Mouse (Mus musculus): ENCODE measurements at regions not wholly inside any gene's neighbourhood (a gene's known extent, or its start where the extent isn't known, plus 50 kb on each side); places are given as distances from the start of the nearest gene placed in this dataset.

DNA sequence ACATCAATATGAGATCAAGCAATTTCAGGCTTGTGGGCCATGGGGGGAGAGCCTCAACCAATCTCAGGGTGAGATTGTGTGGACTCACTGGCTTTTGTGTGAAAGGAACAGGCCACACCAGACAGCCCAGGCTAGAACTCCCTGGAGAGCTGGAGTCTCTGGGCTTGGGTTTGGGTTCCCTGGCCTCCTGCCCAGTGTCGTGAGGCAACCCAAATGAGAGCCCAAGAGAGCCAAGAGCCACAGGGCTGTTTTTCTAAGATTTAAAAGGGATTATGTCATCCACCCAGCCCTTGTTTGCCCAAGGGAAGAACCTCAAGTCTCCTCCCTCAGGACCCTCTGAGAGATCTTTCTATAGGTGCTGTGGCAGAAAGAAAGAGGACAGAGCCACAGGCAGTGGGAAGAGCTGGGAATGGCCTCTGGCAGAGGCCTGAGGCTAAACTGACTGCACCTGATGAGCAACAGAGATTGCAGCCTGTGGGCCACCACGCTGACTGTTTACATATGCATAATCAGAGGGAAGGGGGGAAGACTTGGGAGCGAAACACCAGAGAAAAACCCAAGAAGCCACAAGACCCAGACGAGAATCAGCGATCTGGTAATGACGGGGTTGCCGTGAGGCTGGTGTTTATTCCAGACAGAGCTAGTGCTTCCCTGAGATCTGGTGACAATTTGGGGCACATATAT is 92.1 kb downstream of the Bcl2l11 start:
- Histone ChIP-seq H3K79me2 (ENCODE audit: control insufficient read depth, insufficient read depth) (no peaks in the 10 kb centered on the region), H3K27me3 (ENCODE audit: control insufficient read depth, insufficient read depth, insufficient read length) (no peaks in the 10 kb centered on the region)

GRCm38 (mm10) chr2:128218961-128219360 is 93.1 kb downstream of the Bcl2l11 start:
- Histone ChIP-seq H3K79me2 (ENCODE audit: control insufficient read depth, insufficient read depth) (no peaks in the 10 kb centered on the region), H3ac (ENCODE audit: control insufficient read depth, insufficient read length) (no peak overlapping the region), H3K4me3 (no peak overlapping the region), H3K27me3 (ENCODE audit: control insufficient read depth, insufficient read depth, insufficient read length) (no peaks in the 10 kb centered on the region), H3K4me2 (ENCODE audit: low read depth) (no peak overlapping the region), H3K36me3 (ENCODE audit: control insufficient read depth, insufficient read depth) (no peaks in the 10 kb centered on the region)
- TF ChIP-seq TCF12 (IDR thresholded peaks at IDR 0.05; ENCODE audit: insufficient read depth, poor library complexity, severe bottlenecking) (no peak), POLR2AphosphoS2 (IDR thresholded peaks at IDR 0.05; ENCODE audit: insufficient read length, low read depth) (no peak), CEBPB (IDR thresholded peaks at IDR 0.05; ENCODE audit: insufficient read depth, poor library complexity, severe bottlenecking) (no peak), TCF3 (IDR thresholded peaks at IDR 0.05; ENCODE audit: insufficient read length, low read depth) (no peak), USF1 (IDR thresholded peaks at IDR 0.05; ENCODE audit: low read depth) (no peak), MAX (IDR thresholded peaks at IDR 0.05; ENCODE audit: low read depth) (no peak), E2F4 (IDR thresholded peaks at IDR 0.05; ENCODE audit: insufficient read depth) (no peak), MYOG (IDR thresholded peaks at IDR 0.05; ENCODE audit: control insufficient read depth in 1 of 3, insufficient read depth in 1 of 3, insufficient read length in 2 of 3, low read depth in 2 of 3) (no peak), REST (IDR thresholded peaks at IDR 0.05; ENCODE audit: insufficient read depth, insufficient read length) (no peak), SRF (IDR thresholded peaks at IDR 0.05; ENCODE audit: control insufficient read depth, insufficient read length, low read depth) (no peak), MYOD1 (IDR thresholded peaks at IDR 0.05; ENCODE audit: control insufficient read depth in 1 of 3, insufficient read length in 2 of 3, low read depth in 2 of 3) (no peak), POLR2A (IDR thresholded peaks at IDR 0.05; ENCODE audit: insufficient read length, low read depth) (no peak)

More for the DNA sequence above, 92.1 kb downstream of the Bcl2l11 start:
- no peak overlapping the region for H3K4me3 ChIP-seq
- no peak overlapping the region for H3ac ChIP-seq (ENCODE audit: control insufficient read depth, insufficient read length)
- H3K36me3 ChIP-seq (ENCODE audit: control insufficient read depth, insufficient read depth): no peaks in the 10 kb centered on the region
- peak overlapping the region; percentile 53 for H3K4me2 ChIP-seq (ENCODE audit: low read depth)
- no peak for TF ChIP-seq SRF (IDR thresholded peaks at IDR 0.05; ENCODE audit: control insufficient read depth, insufficient read length, low read depth)
- TF ChIP-seq REST (IDR thresholded peaks at IDR 0.05; ENCODE audit: insufficient read depth, insufficient read length): no peak
- no peak for TF ChIP-seq MAX (IDR thresholded peaks at IDR 0.05; ENCODE audit: low read depth)
- no peak for TF ChIP-seq E2F4 (IDR thresholded peaks at IDR 0.05; ENCODE audit: insufficient read depth)
- no peak for TF ChIP-seq MYOD1 (IDR thresholded peaks at IDR 0.05; ENCODE audit: control insufficient read depth in 1 of 3, insufficient read length in 2 of 3, low read depth in 2 of 3)
- no peak for TF ChIP-seq USF1 (IDR thresholded peaks at IDR 0.05; ENCODE audit: low read depth)
- TF ChIP-seq CEBPB (IDR thresholded peaks at IDR 0.05; ENCODE audit: insufficient read depth, poor library complexity, severe bottlenecking): no peak; the same call in 1 of the 2 replicates
- TF ChIP-seq POLR2A (IDR thresholded peaks at IDR 0.05; ENCODE audit: insufficient read length, low read depth): no peak
- no peak for TF ChIP-seq MYOG (IDR thresholded peaks at IDR 0.05; ENCODE audit: control insufficient read depth in 1 of 3, insufficient read depth in 1 of 3, insufficient read length in 2 of 3, low read depth in 2 of 3)
- TF ChIP-seq POLR2AphosphoS2 (IDR thresholded peaks at IDR 0.05; ENCODE audit: insufficient read length, low read depth): no peak
- TF ChIP-seq TCF12 (IDR thresholded peaks at IDR 0.05; ENCODE audit: insufficient read depth, poor library complexity, severe bottlenecking): no peak

DNA sequence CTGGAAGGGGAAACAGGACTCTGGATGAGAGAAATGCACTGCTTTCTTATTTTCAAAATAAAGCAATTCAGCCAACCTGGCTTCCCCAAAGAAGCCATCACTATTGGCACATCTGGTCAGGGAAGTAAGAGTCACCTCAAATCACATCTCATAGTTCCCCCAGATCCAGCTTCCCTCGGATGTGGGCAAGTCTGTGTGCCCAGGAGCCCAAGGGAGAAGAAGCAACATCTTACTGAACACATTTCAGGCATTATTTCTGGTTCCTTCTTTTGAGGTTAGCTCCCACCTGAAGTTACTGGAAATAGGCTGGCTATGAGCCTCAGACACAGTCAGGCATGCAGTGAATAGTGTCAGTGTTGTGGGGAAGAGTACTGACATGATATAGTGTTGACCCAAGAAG is 95.2 kb downstream of the Bcl2l11 start:
- no peak for TF ChIP-seq TCF3 (IDR thresholded peaks at IDR 0.05; ENCODE audit: insufficient read length, low read depth)
- no peak for TF ChIP-seq SRF (IDR thresholded peaks at IDR 0.05; ENCODE audit: control insufficient read depth, insufficient read length, low read depth)
- TF ChIP-seq POLR2AphosphoS2 (IDR thresholded peaks at IDR 0.05; ENCODE audit: insufficient read length, low read depth): no peak
- no peak for TF ChIP-seq POLR2A (IDR thresholded peaks at IDR 0.05; ENCODE audit: insufficient read length, low read depth)
- no peak for TF ChIP-seq TCF12 (IDR thresholded peaks at IDR 0.05; ENCODE audit: insufficient read depth, poor library complexity, severe bottlenecking)
- no peak for TF ChIP-seq MYOG (IDR thresholded peaks at IDR 0.05; ENCODE audit: control insufficient read depth in 1 of 3, insufficient read depth in 1 of 3, insufficient read length in 2 of 3, low read depth in 2 of 3)
- no peak for TF ChIP-seq E2F4 (IDR thresholded peaks at IDR 0.05; ENCODE audit: insufficient read depth)
- TF ChIP-seq CEBPB (IDR thresholded peaks at IDR 0.05; ENCODE audit: insufficient read depth, poor library complexity, severe bottlenecking): no peak
- no peak for TF ChIP-seq REST (IDR thresholded peaks at IDR 0.05; ENCODE audit: insufficient read depth, insufficient read length)
- TF ChIP-seq MYOD1 (IDR thresholded peaks at IDR 0.05; ENCODE audit: control insufficient read depth in 1 of 3, insufficient read length in 2 of 3, low read depth in 2 of 3): no peak
- TF ChIP-seq MAX (IDR thresholded peaks at IDR 0.05; ENCODE audit: low read depth): no peak
- Histone ChIP-seq H3K27me3 (ENCODE audit: control insufficient read depth, insufficient read depth, insufficient read length) (no peaks in the 10 kb centered on the region), H3K36me3 (ENCODE audit: control insufficient read depth, insufficient read depth) (no peaks in the 10 kb centered on the region), H3K4me2 (ENCODE audit: low read depth) (no peak overlapping the region), H3ac (ENCODE audit: control insufficient read depth, insufficient read length) (no peak overlapping the region), H3K4me3 (no peak overlapping the region), H3K79me2 (ENCODE audit: control insufficient read depth, insufficient read depth) (no peaks in the 10 kb centered on the region)

DNA sequence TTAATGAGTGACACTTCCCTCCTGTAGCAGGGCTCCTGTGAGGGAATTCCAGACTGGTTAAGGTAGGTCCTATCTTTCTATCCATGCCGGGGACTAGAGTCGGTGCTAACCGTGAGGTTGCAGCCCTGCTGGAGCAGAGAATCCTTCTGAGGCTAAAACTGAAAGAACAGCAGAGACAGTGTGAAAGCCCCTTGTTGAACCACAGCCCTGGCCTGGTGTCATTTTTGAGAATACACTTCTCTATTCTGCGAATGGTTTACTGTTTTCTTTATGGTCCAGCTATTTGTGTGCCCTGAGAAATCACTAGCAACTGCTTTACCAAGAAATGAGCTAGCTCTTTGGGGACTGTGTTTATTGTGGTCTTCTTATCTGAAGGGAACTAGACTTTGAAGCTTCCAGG is 95.8 kb downstream of the Bcl2l11 start:
- TF ChIP-seq TCF12 (IDR thresholded peaks at IDR 0.05; ENCODE audit: insufficient read depth, poor library complexity, severe bottlenecking) (no peak), USF1 (IDR thresholded peaks at IDR 0.05; ENCODE audit: low read depth) (no peak)
- H3K79me2 ChIP-seq (ENCODE audit: control insufficient read depth, insufficient read depth): no peaks in the 10 kb centered on the region
- H3K36me3 ChIP-seq (ENCODE audit: control insufficient read depth, insufficient read depth): no peaks in the 10 kb centered on the region
- no peak overlapping the region for H3K4me3 ChIP-seq
- no peaks in the 10 kb centered on the region for H3K27me3 ChIP-seq (ENCODE audit: control insufficient read depth, insufficient read depth, insufficient read length)
- no peak overlapping the region for H3K4me2 ChIP-seq (ENCODE audit: low read depth)
- no peak overlapping the region for H3ac ChIP-seq (ENCODE audit: control insufficient read depth, insufficient read length)
